Mouse (Mus musculus) heart, postnatal 10 days (tissue): ENCODE results near the gene 4930415O20Rik. TPM values are rescaled to one million over a fixed set of nuclear protein-coding genes. Genes with fewer than 3 reads are reported as not detected.

Experiments used
- DNase-seq, 2 experiments: peaks; one replicate each; pipeline ENCODE4 v3.0.0; 2021
- intact Hi-C: fragments of 180-260 bp; cut with DNase I; formaldehyde crosslinking; loops from one replicate; pipeline ENCODE4 v1.15.1; 2025
- total RNA-seq, 2 experiments: library from RNA; stranded (reverse); gene quantifications; 2 replicates each; pipeline ENCODE4 v1.2.3; 2021

The 4930415O20Rik gene
- total RNA-seq, 2 experiments from 2014 or later, result 0.53 TPM; not detected in 1

DNA sequence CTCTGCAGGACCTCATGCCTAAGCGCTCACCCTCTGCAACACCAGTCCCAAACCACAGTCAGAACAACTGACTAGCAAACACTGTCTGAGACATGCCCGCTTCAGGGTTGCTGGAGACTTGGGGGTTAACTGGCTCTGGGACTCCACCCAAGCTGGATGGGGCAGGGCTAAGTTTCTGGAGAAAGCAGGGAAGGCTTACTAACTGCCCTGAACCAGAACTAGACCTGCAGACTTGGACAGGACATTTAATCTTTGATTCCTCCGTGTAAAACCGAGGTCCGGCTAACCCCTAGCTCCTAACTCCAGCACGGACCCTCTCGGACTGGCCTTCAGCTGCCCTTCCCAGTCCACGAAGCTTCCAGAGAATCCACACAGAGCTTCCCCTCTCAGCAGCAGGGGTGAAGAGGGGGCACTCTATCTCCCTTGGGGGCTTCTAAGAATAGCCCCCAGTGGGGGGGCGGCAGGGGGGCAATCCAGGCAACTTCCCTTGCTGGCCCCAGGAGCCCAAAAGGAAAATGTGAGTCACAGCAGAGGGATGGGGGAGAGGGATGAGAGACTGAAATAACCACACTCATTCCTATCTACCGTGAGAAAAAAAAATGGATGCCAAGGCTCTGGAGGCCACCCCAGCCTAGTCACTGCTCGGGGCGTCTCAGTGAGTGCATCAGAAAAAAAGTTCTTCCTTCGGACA is 31.5 kb downstream of the 4930415O20Rik start:
- intact Hi-C loops, result no loop called here
- peak; percentile 83 to 84 for DNase-seq

DNA sequence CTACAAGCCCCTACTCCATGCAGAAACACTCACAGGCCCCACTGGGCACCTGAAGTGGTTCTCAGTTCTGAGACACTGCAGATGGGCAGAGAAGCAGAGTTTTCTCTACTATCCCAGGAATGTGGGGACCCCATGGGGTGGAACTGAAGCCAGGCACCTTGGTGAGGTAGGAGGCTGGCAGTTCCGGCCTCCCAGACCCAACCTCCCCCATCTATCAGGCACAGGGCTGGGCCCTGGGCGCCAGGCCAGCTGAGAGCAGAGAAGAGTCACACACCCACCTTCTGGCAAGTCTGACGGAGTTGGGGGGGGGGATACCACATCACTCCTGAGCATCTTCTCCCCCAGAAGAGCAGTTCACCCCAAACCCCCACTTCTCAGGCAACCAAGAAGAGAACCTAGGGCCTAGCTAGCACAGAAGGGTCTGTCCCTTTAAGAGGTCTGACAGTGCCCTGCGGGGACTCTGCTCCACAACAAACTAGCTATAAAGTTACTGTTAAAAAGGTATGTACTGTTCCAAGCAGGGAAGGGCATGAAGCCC is 32.2 kb downstream of the 4930415O20Rik start:
- DNase-seq, result peak; percentile 63 to 69
- intact Hi-C loops, result no loop called here

DNA sequence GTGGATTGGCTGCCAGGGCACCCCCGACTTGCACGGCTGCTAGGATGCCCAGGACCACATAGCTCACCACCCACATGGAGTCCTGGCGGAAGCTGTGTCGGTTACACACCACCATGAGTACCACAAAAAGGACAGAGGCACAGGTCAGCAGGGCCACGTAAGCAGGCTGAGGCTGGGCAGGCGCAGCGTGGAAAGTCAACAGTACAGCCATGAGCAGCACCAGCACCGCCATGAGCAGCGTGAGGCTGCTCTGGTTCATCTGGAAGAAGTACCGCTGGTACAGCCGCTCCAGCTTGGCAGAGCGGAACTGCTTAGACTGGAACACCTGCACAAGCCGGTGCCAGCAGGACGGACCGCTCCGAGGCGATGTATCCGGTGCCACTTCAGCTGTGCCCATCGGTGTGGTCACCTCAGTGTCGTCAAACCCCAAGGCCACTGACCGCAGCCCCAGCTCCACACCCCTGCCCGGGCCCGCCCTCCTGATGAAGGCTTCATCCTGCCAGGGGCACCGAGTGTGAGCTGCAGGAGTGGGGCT is 33.3 kb downstream of the 4930415O20Rik start:
- intact Hi-C loops, result no loop called here
- no peak for DNase-seq

DNA sequence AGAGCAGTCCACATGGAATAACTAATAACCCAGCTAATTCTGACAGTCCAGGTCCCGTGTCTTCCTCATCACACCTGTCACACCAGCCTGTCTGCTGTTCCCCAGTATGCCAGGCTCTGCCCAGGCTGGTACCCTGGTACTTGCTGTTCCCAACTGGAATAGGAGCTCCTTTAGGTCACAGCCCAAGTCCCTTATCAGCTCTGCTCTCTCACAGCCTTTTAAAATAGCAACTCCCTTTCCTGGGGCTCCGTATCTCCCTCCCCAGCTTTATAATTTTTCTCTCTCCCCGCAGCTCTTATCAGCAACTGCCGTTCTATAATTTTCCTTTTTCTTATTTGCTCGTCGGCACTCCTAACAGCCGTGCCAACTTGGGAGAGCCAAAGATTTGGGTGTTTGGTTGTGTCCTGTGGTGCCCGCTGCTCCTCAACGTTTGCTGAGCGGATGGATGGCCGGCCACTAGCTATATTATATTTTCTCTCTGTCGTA is 35.3 kb downstream of the 4930415O20Rik start:
- intact Hi-C loops, result no loop called here

DNA sequence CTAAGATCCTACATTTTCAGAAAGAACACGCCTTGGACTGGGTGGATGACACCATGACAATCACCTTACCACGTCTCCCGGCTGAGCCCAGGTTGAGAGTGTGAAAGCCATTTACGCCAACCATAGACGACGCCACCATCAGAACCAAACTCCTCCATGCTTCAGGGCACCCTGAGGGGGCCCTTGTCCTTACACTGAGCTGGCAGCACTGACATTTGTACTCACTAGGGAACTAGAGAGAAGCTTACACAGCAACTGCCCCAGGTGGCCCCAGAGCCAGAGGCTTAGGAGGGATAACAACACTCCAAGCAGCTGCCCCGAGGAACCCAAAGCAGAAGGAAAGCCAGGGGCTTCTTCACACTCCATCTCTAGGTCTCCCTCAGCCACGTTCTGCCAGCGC is 35.9 kb downstream of the 4930415O20Rik start:
- no peak for DNase-seq
- intact Hi-C loops, result no loop called here

More for the DNA sequence above, 35.3 kb downstream of the 4930415O20Rik start:
- DNase-seq, result peak; percentile 50 to 76

DNA sequence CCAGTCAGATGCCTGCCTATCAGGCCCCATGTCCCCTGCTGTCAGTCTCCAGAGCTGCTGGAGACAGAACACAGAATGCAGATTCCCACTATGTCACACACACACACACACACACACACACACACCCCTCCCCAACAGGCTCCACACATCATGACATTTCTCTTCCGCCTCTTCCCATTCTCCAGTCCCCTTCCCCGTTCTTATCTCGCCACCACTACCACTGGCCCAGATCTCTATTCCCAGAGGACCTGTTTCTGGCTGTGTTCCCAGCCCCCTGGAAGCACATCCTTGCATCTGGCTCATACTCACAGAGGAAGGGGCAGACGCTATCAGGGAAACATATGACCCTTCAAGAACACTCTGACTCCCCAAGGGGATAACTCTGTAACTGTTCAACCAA is 36.8 kb downstream of the 4930415O20Rik start:
- peak; percentile 90 to 94 for DNase-seq
- intact Hi-C loops, result no loop called here

DNA sequence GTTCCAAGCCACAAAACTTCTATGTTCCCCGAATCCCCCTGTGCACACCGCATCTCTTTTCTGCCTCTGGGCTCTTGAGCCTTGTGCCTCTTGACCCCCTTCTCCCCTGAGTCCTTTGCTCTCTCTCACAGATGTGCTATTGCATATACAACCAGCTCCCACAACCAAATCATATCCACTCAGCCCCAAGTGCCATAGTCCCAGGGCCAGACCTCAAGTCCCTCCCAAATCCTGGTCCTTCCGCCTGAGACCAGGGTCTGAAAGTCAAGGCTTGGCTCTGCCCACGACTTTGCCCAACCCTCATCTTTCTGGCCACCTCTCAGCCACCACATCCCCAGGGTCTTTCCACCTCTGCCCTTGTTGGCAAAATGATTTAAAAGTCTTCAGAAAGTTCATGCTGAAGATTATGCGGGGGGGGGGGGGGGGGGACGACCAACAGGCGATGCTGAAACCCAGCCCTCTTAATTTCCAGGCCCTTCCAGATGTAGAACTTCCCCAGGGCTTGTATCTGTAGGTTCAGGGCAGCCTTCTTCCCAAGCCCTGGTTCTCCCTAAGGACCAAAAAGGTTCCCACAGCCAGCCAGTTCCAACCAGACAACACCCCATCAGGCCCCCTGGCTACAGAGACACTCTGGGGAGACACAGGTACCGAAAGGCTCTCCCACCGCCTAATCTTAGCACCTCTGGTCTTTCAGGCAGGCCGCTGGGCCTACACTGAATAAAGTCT is 37.4 kb downstream of the 4930415O20Rik start:
- intact Hi-C loops, result loop anchor here (2.0 kb wide), 1 partner anchor 97 kb away; no protein-coding TSS in a partner anchor
- DNase-seq, result peak in 1 of 2 experiments; percentile 47

DNA sequence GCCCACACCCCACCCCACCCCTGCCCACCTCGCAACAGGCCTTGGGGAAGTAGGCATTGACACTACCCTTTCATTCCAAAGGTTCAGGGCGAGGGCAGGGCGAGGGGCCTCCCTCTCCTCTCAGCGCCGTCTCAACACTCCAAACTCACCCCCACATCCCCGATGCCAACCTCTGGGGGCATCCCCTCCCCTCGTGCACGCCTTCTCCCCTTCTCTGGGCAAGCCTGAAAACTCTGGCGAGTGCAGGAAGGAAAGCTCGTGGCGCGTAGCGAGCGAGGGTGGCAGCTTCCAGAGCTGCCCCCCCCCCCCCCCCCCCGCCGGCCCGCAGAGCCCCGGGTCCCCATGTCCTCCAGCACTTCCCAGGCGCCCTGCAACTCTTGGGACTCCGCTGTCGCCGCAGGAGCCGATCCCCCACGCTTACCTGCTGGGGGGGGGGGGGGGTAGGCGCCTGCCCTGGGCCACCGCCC is 38.0 kb downstream of the 4930415O20Rik start:
- peak; percentile 50 to 62 for DNase-seq
- intact Hi-C loops, result loop anchor here (2.0 kb wide), 1 partner anchor 98 kb away; no protein-coding TSS in a partner anchor

DNA sequence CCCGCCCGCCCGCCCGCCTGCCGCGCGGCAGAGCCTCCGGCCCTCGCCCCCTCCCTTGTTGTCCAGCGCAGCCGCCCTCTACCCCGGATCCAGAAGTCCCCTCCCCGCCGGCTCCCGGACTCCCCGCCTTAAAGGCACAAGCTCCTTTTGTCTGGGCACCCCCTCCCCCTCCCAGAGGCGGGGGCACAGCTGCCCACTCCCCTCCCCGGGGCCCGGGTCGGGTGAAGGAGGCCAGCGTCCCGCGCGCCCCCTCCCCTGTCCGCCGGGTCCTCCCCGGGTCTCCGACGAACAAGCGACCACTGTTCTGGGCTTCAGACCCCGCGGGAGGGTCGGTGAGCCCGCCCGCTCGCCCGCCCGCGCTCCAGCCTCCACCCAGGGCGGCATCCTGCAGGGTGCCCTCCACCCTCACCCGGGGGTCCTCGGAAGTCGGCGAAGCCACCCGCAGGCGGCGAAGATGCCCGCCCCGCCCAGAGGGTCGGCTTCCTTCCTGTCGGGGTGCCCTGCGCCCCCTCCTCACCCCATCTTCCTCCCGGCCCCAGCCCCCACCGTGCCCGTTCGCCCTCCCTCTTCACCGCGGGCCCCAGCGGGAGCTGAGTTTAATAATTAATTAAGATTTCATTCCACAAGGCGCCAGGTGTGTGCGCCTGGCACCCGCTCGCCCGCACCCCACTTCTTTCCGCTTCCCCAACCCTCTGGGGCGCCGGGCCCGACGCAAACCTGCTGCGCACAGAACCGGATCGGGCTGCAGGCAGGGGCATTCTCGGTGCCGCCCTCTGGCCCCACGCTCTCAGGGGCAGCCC is 38.7 kb downstream of the 4930415O20Rik start, which contains the start of gene Adcy6:
Gene Adcy6 (minus strand): TSS at position 746 of the 800 bp plus-strand sequence.
- intact Hi-C loops, result loop anchor here (2.0 kb wide), 1 partner anchor 99 kb away; no protein-coding TSS in a partner anchor

DNA sequence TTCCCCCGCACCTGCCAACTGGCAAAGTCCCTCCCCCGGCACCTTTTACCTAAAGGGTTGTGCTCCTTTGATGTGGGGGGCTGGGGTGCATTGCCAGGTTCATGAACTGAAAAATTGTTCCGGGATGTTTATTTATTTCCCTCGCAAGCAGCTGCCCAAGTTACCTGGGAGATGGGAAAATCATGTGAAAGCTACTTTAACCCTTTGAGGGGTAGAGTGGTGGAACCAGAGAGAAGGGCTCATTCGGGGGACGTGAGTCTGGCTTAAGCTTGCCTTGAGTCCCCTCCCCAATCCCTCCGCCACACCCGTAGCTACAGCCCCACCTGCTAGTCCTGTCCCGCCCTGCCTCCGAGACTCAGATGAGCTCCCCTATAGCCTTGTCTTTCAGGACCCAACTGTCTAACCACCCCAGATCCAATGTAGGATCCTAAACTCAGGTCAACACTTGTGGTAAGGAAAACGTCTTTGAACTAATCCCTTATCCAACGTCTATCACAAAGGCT is 39.4 kb downstream of the 4930415O20Rik start:
- intact Hi-C loops, result no loop called here

More for the DNA sequence above, 38.7 kb downstream of the 4930415O20Rik start, which contains the start of gene Adcy6:
- DNase-seq, result peak; percentile 87 to 88

DNA sequence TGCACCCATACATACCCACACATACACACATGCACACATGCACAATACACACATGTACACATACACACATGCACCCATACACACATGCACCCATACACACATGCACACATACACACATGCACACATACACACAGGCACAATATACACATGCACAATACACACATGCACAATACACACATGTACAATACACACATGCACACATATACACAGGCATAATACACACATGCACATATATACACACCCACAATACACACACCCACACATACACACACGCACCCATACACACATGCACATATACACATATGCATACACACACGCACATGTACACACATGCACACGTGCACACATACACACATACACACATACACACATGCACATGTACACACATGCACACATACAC is 41.4 kb downstream of the 4930415O20Rik start:
- no peak for DNase-seq
- intact Hi-C loops, result no loop called here

More for the DNA sequence above, 39.4 kb downstream of the 4930415O20Rik start:
- DNase-seq, result no peak

DNA sequence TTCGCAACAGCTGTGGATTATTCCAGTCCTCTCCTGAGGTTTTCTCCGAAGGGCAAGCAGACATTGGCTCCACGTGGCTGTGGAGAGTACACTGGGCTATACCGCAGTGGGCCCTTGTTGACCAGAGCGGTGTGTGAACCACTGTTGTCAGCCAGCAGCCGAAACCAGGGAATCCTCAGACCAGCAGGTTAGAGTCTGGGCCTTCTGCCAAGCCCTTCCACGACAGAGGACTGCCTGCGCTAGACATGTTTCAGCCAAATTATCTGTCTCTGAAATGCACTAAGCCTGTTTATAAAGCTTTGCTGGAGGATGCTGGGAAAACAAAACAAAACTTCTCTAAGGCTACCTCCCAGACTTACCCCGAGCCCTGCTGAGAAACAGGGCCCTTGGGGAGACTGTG is 43.7 kb downstream of the 4930415O20Rik start:
- DNase-seq, result peak; percentile 65 to 70
- intact Hi-C loops, result no loop called here

DNA sequence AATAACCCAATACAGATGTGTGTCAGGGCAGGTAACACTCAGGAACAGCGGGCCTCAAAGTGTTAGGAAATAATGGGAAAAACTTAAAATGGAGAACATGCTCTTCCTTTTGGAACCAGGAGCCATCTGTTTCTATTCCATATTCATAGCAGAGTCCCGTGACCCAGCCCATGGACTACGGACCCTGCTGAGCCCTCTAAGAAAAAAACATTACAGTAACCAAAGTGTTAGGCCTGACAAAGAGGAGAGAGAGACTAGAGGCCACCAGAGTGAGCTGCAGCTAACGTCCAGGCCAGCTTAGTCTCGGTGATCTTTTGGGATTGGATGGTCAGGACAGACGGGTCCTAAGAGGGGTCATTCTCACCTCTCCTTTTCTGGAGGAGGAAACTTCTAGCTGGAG is 44.2 kb downstream of the 4930415O20Rik start:
- DNase-seq, result no peak
- intact Hi-C loops, result no loop called here

DNA sequence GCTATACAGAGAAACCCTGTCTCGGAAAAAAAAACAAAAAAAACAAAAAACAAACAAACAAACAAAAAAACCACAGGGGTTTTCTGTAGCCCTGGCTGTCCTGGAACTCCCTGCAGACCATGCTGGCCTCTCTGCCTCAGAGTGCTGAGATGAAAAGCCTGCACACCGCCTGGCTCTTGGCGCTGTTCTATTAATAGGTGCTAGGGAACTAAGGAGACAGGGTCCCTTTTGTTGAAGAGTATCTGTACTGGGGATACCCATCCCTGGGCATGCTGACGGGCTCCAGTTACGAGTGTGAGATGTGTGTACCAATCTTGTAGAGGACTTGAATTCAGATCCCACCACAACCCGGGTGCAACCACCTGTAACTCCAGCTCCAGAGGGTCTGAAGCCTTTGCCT is 44.9 kb downstream of the 4930415O20Rik start:
- intact Hi-C loops, result loop anchor here (2.0 kb wide), 1 partner anchor 105 kb away; no protein-coding TSS in a partner anchor
- peak in 1 of 2 experiments; percentile 48 for DNase-seq

DNA sequence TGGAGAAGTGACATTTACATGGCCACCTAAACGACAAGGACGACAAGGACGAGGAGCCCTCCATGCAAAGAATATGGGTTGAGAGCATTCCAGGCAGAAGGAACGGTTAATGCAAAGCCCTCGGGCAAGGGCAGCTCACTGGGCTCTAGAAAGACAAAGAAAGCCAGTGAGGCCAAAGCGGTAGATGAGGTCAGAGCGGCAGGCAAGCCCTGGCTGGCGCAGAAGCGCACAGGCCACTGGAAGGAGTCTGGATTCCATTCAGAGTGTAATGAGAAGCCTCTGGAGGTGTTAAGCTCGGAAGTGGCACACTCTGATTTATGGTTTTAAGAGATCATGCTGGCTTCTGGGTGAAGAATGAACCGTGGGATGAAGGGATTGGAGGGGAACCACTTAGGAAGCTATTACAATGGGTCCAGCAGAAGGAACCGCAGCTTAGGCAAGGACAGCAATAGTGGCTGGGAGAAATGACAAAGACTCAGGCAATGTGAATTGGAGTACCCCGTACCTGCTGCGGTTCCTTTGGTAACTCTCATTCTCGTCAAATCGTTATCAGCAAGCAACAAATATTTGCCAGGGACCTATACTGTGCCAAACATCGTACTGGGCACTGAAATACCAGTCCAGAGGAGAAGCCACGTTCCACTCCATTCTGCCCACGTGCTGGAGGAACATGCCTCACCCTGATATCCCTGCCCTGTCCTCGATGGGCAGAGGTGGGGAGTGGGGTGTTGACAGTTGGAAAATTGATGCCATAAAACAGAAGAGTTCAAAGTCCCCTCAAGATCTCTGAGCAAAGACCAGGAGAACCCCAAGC is 45.8 kb downstream of the 4930415O20Rik start:
- intact Hi-C loops, result loop anchor here (1.0 to 2.0 kb wide), 2 partner anchors 36 to 106 kb away; no protein-coding TSS in a partner anchor
- DNase-seq, result peak in 1 of 2 experiments; percentile 47

DNA sequence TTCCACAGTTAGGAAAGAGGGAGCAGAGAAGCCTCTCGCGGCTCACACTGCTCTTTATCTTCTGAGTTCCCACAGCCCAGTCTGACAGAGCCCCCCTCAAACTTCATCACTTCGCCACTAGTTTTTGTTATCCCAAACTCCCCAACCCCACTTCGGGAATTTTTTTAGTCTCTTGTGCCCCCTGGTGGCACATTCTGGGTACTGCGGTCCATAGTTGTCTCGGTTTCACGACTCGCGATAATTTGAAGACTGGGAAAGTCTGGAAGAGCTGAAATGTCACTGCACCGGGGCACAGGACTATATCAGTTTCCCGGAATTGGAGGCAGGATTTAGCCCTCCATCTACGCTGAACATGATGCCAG is 46.4 kb downstream of the 4930415O20Rik start:
- intact Hi-C loops, result loop anchor here (1.0 to 2.0 kb wide), 2 partner anchors 37 to 106 kb away; no protein-coding TSS in a partner anchor
- peak; percentile 88 to 94 for DNase-seq

DNA sequence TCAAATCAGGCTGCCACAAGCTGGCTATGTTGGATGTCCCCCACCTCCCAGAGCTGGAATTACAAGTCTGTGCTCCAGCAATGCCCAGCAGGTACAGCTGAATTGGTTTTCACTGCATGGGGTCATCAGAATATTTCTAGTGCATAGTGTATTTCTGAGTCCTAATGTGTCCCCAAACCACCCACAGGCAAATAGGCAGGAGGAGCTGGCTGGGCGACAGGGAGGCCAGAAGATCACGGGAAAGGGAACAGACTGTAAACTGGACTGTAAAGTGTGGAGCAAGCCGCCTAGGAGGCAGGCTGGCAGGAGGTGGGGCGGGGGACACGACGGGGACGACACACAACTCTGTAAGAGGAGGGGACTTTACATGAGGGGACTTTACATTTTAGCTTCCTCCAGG is 51.4 kb downstream of the 4930415O20Rik start:
- intact Hi-C loops, result no loop called here
- DNase-seq, result no peak

DNA sequence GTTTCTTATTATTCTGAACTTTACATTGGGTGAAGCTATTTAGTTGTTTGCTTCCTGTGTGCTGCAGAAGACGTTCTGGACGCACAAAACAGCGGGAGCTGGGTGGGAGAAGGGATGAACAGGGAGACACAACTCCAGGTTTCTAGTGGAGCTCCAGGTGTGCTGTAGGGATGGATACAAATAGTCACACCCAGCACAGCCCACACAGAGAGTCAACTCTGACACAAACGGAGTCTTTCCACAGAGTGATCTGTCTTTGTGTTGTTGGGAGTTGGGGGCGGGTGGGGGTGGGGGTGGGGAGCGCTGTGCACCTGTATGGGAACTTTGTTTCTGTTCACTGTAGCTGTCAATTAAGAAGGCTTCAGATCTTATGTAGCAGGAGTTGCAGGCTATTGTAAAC is 51.9 kb downstream of the 4930415O20Rik start:
- intact Hi-C loops, result no loop called here
- no peak for DNase-seq

DNA sequence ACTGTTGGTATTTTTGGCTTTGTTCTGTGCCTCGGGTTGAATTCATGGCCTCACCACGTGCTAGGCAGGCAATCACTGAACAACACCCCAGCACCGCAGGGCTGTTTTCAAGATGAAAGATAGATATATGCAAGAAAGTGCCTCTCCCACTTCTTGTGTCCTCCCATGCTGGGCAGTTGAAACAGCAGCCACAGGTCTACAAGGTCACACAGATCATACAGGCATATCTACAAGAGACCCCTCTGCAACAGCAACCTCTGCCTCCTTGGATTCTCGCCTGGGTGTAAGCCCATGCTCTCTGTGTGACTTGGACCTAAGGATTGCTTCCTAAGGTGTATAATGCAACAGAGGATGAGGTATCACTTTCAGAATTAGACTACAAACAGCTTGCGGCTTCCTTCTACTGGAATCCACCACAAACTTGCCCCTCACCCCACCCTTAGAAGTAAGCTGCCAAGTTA is 52.6 kb downstream of the 4930415O20Rik start:
- no peak for DNase-seq
- intact Hi-C loops, result no loop called here
